Mouse (Mus musculus) stomach, embryonic 16.5 days (tissue): ENCODE results near the gene Akap5. TPM values are rescaled to one million over a fixed set of nuclear protein-coding genes. Genes with fewer than 3 reads are reported as not detected.

Experiments used
- ATAC-seq: fragments of 200-750 bp; cut with Nextera tagmentation; 2 replicates; pipeline ENCODE4 v1.8.0; 2017; ENCODE audit warnings: moderate number of reproducible peaks, moderate TSS enrichment; ENCODE audit not compliant: insufficient read depth, low FRiP score
- H3K27ac ChIP-seq: fragments of 300-500 bp; sonication (generic); 2 replicates; pipeline ENCODE4 v1.5.1; 2014; ENCODE audit warnings: low read length
- H3K27me3 ChIP-seq: fragments of 300-500 bp; sonication (generic); 2 replicates; pipeline ENCODE4 v1.6.1; 2014; ENCODE audit warnings: low read length, control low read depth, mixed read lengths; ENCODE audit not compliant: control insufficient read depth, insufficient read depth
- H3K36me3 ChIP-seq: fragments of 300-500 bp; sonication (generic); 2 replicates; pipeline ENCODE4 v1.6.1; 2014; ENCODE audit warnings: low read length; ENCODE audit not compliant: control insufficient read depth, insufficient read depth
- H3K4me1 ChIP-seq: fragments of 300-500 bp; sonication (generic); 2 replicates; pipeline ENCODE4 v1.6.1; 2014; ENCODE audit warnings: low read length, control low read depth, mixed read lengths; ENCODE audit not compliant: control insufficient read depth, insufficient read depth
- H3K4me2 ChIP-seq: fragments of 300-500 bp; sonication (generic); 2 replicates; pipeline ENCODE4 v1.6.1; 2014; ENCODE audit warnings: low read depth, low read length, mixed read lengths
- H3K4me3 ChIP-seq: fragments of 300-500 bp; sonication (generic); replicated peaks from 2 replicates; pipeline ENCODE4 v1.5.1; 2014; ENCODE audit warnings: mild to moderate bottlenecking, low read length
- H3K9ac ChIP-seq: fragments of 300-500 bp; sonication (generic); 2 replicates; pipeline ENCODE4 v1.6.1; 2014; ENCODE audit warnings: low read length
- H3K9me3 ChIP-seq: fragments of 300-500 bp; sonication (generic); replicated peaks from 2 replicates; pipeline ENCODE4 v1.6.1; 2016; ENCODE audit warnings: low read length, control low read depth; ENCODE audit not compliant: control insufficient read depth
- WGBS: fragments of 180-500 bp; shearing (Covaris S2); extraction: QIAGEN DNeasy Blood & Tissue Kit; methylation state at CpG from one replicate; pipeline ENCODE4 v1.1.7; 2014; 5-methylcytosine and 5-hydroxymethylcytosine counted together
- polyA plus RNA-seq: library from polyadenylated mRNA; unstranded; fragments of >200 nt; fragmentation: Nextera tagmentation; extraction: Ambion mirVana; gene quantifications from 2 replicates; pipeline ENCODE4 v1.2.1, GENCODE M21; 2015

Akap5 gene
- polyA plus RNA-seq, 1 experiment from 2014 or later = 4.8 TPM

GRCm38 (mm10) chr12:76360868-76361267 lies 36.2 kb downstream of the Akap5 start:
- H3K36me3 ChIP-seq = no peaks in the 10 kb centered on the region
- no peak for ATAC-seq
- H3K27me3 ChIP-seq = no peaks in the 10 kb centered on the region
- no peak overlapping the region for H3K9ac ChIP-seq
- no peaks in the 10 kb centered on the region for H3K9me3 ChIP-seq
- no peak overlapping the region for H3K27ac ChIP-seq
- 70% methylated on average over 1 of the region's 1 CpGs for WGBS
- H3K4me1 ChIP-seq = peaks cover 7% of the 10 kb centered on the region
- no peak overlapping the region for H3K4me3 ChIP-seq
- H3K4me2 ChIP-seq = no peak overlapping the region

- Histone ChIP-seq H3K27me3 (no peaks in the 10 kb centered on the region), H3K4me3 (no peak overlapping the region), H3K4me2 (no peak overlapping the region), H3K4me1 (peaks cover 10% of the 10 kb centered on the region), H3K9me3 (no peaks in the 10 kb centered on the region), H3K9ac (no peak overlapping the region), H3K36me3 (no peaks in the 10 kb centered on the region), H3K27ac (no peak overlapping the region)
- WGBS = 60% methylated on average over 9 of the region's 9 CpGs
- ATAC-seq = no peak
Observed at GRCm38 (mm10) chr12:76361405-76362302, 37.0 kb downstream of the Akap5 start.

GRCm38 (mm10) chr12:76362303-76362676 lies 37.6 kb downstream of the Akap5 start:
- ATAC-seq = no peak
- Histone ChIP-seq H3K27me3 (no peaks in the 10 kb centered on the region), H3K4me1 (peaks cover 16% of the 10 kb centered on the region), H3K36me3 (no peaks in the 10 kb centered on the region), H3K9me3 (no peaks in the 10 kb centered on the region), H3K9ac (no peak overlapping the region), H3K27ac (no peak overlapping the region), H3K4me2 (no peak overlapping the region), H3K4me3 (no peak overlapping the region)
- 72% methylated on average over 9 of the region's 9 CpGs for WGBS

- Histone ChIP-seq H3K4me1 (peaks cover 29% of the 10 kb centered on the region), H3K36me3 (no peaks in the 10 kb centered on the region), H3K4me3 (no peak overlapping the region), H3K27me3 (no peaks in the 10 kb centered on the region), H3K27ac (no peak overlapping the region), H3K4me2 (no peak overlapping the region), H3K9me3 (no peaks in the 10 kb centered on the region), H3K9ac (no peak overlapping the region)
- no peak for ATAC-seq
- WGBS = 80% methylated on average over 3 of the region's 3 CpGs
Observed at GRCm38 (mm10) chr12:76366276-76366675, 41.6 kb downstream of the Akap5 start.

- ATAC-seq = no peak
- 23% methylated on average over 14 of the region's 14 CpGs for WGBS
- Histone ChIP-seq H3K36me3 (no peaks in the 10 kb centered on the region), H3K9ac (peak overlapping the region; percentile 100), H3K4me3 (peak overlapping the region; percentile 96), H3K4me1 (peaks cover 33% of the 10 kb centered on the region), H3K27ac (peak overlapping the region; percentile 46), H3K27me3 (no peaks in the 10 kb centered on the region), H3K4me2 (peak overlapping the region; percentile 80), H3K9me3 (no peaks in the 10 kb centered on the region)
Observed at GRCm38 (mm10) chr12:76367096-76367995, 42.7 kb downstream of the Akap5 start.

- no peaks in the 10 kb centered on the region for H3K9me3 ChIP-seq
- peaks cover 40% of the 10 kb centered on the region for H3K4me1 ChIP-seq
- no peaks in the 10 kb centered on the region for H3K27me3 ChIP-seq
- 13% methylated on average over 9 of the region's 9 CpGs for WGBS
- peak overlapping the region; percentile 96 for H3K4me3 ChIP-seq
- peak overlapping the region; percentile 80 for H3K4me2 ChIP-seq
- peak overlapping the region; percentile 100 for H3K9ac ChIP-seq
- H3K27ac ChIP-seq = peak overlapping the region; percentile 100
- no peaks in the 10 kb centered on the region for H3K36me3 ChIP-seq
- no peak for ATAC-seq
Observed at GRCm38 (mm10) chr12:76368201-76368789, 43.6 kb downstream of the Akap5 start.

GRCm38 (mm10) chr12:76368790-76369205 lies 44.1 kb downstream of the Akap5 start:
- H3K27me3 ChIP-seq = no peaks in the 10 kb centered on the region
- WGBS = under 1% methylated on average over 26 of the region's 26 CpGs
- H3K4me2 ChIP-seq = peak overlapping the region; percentile 80
- no peaks in the 10 kb centered on the region for H3K9me3 ChIP-seq
- H3K9ac ChIP-seq = peak overlapping the region; percentile 100
- H3K4me1 ChIP-seq = peaks cover 40% of the 10 kb centered on the region
- ATAC-seq = peak; percentile 22; the same call in 1 of the 2 replicates
- H3K27ac ChIP-seq = peak overlapping the region; percentile 100
- H3K4me3 ChIP-seq = peak overlapping the region; percentile 96
- H3K36me3 ChIP-seq = no peaks in the 10 kb centered on the region

GRCm38 (mm10) chr12:76369206-76369977 lies 44.7 kb downstream of the Akap5 start, which contains the start of gene Zbtb25:
TSS of gene Zbtb25 (minus strand) at chr12:76369602.
- peak; percentile 82 for ATAC-seq

More at GRCm38 (mm10) chr12:76369206-76369977, 44.7 kb downstream of the Akap5 start, which contains the start of gene Zbtb25:
- H3K9me3 ChIP-seq = no peaks in the 10 kb centered on the region
- H3K4me1 ChIP-seq = peaks cover 40% of the 10 kb centered on the region
- H3K36me3 ChIP-seq = no peaks in the 10 kb centered on the region
- peak within 1 kb of the TSS; percentile 100 for H3K27ac ChIP-seq
- H3K4me2 ChIP-seq = peak within 1 kb of the TSS; percentile 80
- H3K27me3 ChIP-seq = no peaks in the 10 kb centered on the region
- WGBS = under 1% methylated on average over 86 of the region's 96 CpGs
- peak within 1 kb of the TSS; percentile 100 for H3K9ac ChIP-seq
- peak within 1 kb of the TSS; percentile 96 for H3K4me3 ChIP-seq
